Mouse (Mus musculus): ENCODE measurements around the gene Hist1h1d.

GRCm38 (mm10) chr13:23555839-23556416, 2.9 kb downstream of the Hist1h1d start:
- TF ChIP-seq CTCF (IDR thresholded peaks at IDR 0.05), result no peak
- TF ChIP-seq POLR2A (IDR thresholded peaks at IDR 0.05; ENCODE audit: insufficient read depth, low read depth, low read length), result peak; percentile 80
- no peak for TF ChIP-seq EP300 (IDR thresholded peaks at IDR 0.05; ENCODE audit: insufficient read depth, low read depth, low read length)
